Mouse (Mus musculus): Measurements from ENCODE around the gene Cmah. TPM values are rescaled to one million over a fixed set of nuclear protein-coding genes. Genes with fewer than 3 reads are reported as not detected.

Cmah gene
- polyA plus RNA-seq, 1 experiment = 0.19 TPM

DNA sequence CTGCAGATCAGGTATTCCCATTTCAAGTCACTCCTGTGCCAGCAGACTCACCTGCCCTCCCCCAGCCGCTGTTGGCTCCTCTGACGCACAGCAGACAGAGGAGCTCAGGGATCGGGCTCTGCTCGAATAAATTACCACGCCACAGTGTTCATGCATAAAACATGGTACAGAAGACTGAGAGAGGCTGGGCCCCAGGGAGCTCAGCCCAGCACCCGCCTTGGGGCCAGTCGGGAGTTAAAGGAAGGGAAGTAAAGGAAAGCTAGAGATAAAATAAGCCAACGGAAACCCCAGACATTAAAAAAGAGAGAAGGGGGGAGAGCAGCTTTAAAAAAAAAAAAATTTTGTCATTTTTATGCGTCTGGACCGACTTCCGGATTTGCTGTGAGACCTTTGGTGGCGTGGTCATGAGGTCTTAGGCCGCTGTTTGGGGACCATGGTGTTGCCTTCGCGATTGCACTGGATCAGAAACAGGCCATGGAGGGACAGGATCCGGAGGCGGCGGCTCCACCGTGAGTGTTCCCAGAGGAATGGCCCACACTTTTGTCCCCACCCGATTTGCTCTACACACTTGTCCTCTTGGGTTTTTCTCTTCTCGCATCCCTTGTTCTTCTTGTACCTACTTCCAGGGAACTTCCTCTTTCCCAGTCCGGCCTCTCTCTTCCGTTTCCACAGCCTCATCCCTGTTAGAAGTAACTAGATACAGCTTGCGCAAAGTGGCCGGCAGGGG is 174.1 kb downstream of the Cmah start:
- TF ChIP-seq POLR2A (IDR thresholded peaks at IDR 0.05; ENCODE audit: borderline replicate concordance, extremely low read depth, insufficient read depth, insufficient read length, poor library complexity, severe bottlenecking) = no peak
- no peak for TF ChIP-seq CTCF (IDR thresholded peaks at IDR 0.05; ENCODE audit: borderline replicate concordance, extremely low read depth, insufficient read depth, insufficient read length)
- DNase-seq (ENCODE audit: low read depth) = peak; percentile 72

DNA sequence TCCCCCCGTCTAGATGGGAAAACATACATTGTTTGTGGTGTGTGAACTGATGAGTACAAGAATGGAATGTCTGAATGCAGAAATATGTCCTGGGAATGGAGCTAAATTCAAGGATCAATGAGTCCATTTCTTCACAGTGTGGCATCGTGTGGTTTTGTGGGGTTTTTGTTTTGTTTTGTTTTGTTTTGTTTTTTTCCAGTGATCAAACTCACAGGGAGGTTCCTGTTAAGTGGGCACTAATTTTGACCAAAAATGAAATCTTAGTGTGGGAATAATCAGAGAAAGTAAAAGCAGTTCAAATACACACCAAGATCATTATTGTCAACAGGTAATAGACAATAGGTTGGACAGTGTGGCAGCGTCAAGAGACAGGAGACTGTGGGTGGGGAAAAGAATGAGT is 174.7 kb downstream of the Cmah start:
- no peak for TF ChIP-seq CTCF (IDR thresholded peaks at IDR 0.05; ENCODE audit: borderline replicate concordance, extremely low read depth, insufficient read depth, insufficient read length)
- no peak for DNase-seq (ENCODE audit: low read depth)

DNA sequence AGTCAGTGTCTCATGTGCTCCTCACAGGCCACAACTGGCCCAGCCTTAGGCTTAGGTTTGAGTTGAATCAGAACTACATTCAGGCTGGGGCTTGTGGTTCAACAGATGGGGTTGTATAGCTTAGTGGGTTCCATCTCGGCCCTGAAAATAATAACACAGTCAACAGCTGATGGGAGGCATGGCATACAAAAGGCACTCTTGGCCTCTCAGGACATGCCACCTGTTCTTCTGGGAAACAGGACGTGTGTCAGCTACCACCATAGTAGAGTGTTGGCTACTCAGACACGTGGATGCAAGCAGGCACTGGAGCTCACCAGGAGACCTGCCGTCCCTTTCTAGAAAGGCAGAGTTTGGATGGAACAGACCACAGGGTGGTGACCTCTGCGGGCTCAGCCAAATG is 178.6 kb downstream of the Cmah start:
- TF ChIP-seq POLR2A (IDR thresholded peaks at IDR 0.05; ENCODE audit: borderline replicate concordance, extremely low read depth, insufficient read depth, insufficient read length, poor library complexity, severe bottlenecking) (no peak), CTCF (IDR thresholded peaks at IDR 0.05; ENCODE audit: borderline replicate concordance, extremely low read depth, insufficient read depth, insufficient read length) (no peak)
- DNase-seq (ENCODE audit: low read depth) = no peak

DNA sequence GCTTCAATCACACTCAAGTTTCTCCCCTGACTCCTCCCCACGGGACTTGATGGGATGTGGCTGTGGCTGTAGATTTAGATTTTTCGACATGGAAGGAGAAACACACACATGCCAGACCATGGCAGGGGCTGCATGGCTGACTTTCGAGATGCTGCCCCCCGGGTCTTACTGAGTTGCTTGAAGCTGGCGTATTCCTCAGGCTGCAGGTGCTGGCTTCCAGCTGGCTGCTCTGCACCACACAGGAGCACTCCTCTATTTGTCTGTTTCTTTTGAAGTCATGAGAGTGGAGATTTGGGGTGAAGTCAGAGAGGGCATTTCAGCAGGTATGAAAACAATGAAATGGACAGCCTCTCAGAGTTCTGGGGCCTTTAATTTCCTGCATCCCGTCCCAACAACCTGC is 180.0 kb downstream of the Cmah start:
- DNase-seq (ENCODE audit: low read depth) = no peak
- no peak for TF ChIP-seq POLR2A (IDR thresholded peaks at IDR 0.05; ENCODE audit: borderline replicate concordance, extremely low read depth, insufficient read depth, insufficient read length, poor library complexity, severe bottlenecking)
- TF ChIP-seq CTCF (IDR thresholded peaks at IDR 0.05; ENCODE audit: borderline replicate concordance, extremely low read depth, insufficient read depth, insufficient read length) = no peak

DNA sequence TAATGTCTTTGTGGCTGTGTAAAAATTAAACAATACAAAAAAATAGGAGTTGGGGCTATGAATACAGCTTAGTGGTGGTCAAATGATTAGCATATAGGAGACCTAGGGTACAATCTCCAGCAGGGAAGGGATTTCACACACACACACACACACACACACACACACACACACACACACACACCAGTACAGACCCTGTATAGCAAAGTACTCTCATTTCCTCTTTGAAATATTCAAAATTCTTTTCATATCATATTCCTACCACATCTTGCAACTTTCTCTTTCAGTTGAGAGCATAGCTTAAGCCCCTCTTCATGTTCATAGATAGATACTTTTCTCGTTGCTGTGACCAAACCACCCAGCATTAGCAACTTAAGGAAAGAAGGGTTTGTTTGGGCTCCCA is 181.7 kb downstream of the Cmah start:
- no peak for TF ChIP-seq CTCF (IDR thresholded peaks at IDR 0.05; ENCODE audit: borderline replicate concordance, extremely low read depth, insufficient read depth, insufficient read length)
- no peak for TF ChIP-seq POLR2A (IDR thresholded peaks at IDR 0.05; ENCODE audit: borderline replicate concordance, extremely low read depth, insufficient read depth, insufficient read length, poor library complexity, severe bottlenecking)
- no peak for DNase-seq (ENCODE audit: low read depth)

DNA sequence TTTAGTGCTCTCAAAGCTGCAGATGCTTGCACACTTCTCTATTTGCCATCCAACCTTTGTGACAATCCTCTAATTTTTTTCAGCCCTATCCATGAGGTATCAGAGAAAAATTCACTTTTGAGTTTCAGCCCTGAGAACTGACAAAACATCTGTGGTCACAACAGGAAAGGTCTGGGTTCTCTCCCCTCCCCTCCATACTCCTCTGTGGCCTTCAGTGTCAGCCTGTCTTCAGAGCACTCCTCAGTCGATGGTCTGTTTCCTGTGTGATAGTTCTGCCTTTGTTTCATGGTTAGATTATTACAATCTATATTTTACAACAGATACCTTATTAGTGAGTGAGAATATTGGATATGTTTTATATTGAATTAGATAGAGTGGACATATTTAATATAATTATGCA is 184.2 kb downstream of the Cmah start:
- TF ChIP-seq POLR2A (IDR thresholded peaks at IDR 0.05; ENCODE audit: borderline replicate concordance, extremely low read depth, insufficient read depth, insufficient read length, poor library complexity, severe bottlenecking) = no peak
- no peak for TF ChIP-seq CTCF (IDR thresholded peaks at IDR 0.05; ENCODE audit: borderline replicate concordance, extremely low read depth, insufficient read depth, insufficient read length)
- no peak for DNase-seq (ENCODE audit: low read depth)

DNA sequence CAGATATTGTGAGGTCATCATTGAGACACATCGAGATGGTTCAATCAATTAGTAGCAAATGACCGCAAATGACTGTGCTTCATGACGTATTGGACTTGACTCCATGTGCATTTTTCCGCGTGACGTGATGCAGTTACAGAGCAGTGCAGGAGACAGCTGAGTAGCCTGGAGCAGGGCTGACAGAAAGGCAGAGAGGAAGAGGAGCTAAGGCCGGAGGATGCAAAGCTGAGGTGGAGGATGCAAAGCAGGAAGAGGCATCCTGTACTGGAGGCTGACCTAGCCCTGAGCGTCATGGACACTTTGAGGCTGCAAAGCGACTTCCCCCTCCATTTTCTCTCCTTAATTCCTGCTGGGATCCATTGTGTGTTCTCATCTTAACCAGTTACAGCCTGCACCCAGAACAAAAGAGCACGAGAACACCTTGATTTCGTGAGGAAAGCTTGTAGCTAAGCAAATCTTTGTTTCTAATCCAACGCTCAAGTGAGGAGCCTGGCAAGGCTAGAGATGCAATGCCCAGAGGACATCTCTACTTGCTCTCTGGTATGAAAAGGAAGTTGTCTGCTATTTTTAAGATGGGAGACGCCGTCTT is 184.8 kb downstream of the Cmah start:
- no peak for DNase-seq (ENCODE audit: low read depth)
- TF ChIP-seq CTCF (IDR thresholded peaks at IDR 0.05; ENCODE audit: borderline replicate concordance, extremely low read depth, insufficient read depth, insufficient read length) (no peak), POLR2A (IDR thresholded peaks at IDR 0.05; ENCODE audit: borderline replicate concordance, extremely low read depth, insufficient read depth, insufficient read length, poor library complexity, severe bottlenecking) (no peak)

DNA sequence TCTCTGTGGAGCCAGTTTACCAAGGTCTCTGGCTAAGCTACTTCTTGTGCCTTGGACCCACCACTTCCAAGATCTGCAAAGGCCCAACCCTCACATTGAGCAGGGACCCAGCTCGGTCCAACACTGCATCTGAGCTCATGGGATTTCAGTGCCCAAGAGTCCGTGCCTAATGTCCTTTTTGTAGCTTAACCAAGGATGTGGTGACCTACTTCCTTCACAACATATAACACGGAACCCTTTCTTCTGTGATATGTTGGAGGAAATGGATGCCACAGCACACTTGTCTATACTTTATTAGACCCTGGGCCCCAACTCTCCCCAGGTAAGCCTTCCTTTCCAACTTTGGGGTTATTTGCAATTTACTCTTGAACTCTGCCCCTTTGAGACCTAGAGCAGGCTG is 186.5 kb downstream of the Cmah start:
- TF ChIP-seq POLR2A (IDR thresholded peaks at IDR 0.05; ENCODE audit: borderline replicate concordance, extremely low read depth, insufficient read depth, insufficient read length, poor library complexity, severe bottlenecking) (no peak), CTCF (IDR thresholded peaks at IDR 0.05; ENCODE audit: borderline replicate concordance, extremely low read depth, insufficient read depth, insufficient read length) (no peak)
- no peak for DNase-seq (ENCODE audit: low read depth)

DNA sequence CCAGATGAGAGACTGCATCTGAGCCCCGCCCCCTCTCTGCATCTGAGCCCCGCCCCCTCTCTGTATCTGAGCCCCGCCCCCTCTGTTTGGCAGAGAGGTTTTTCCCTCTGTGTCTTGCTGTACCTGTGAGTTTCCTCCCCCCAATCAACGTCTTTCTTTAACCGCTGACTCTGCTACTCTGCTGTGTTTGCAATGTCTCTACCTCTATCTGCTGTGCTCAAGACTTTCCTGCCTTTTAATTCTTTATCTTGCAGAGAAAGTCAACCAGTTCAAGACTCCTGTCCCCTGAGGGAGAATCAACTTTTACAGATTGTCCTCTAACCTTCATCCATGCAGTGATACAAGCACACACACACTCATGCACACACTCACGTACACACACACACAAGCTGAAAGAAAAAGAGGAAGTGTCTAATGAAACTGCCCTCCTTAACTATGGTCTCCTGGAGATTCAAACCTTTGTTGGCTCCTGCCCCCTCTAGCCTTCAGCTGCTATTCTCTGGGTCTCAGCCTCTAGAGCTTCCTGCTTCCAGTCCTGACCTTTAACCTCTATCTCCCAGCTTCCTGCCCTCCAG is 188.0 kb downstream of the Cmah start:
- no peak for DNase-seq (ENCODE audit: low read depth)
- TF ChIP-seq POLR2A (IDR thresholded peaks at IDR 0.05; ENCODE audit: borderline replicate concordance, extremely low read depth, insufficient read depth, insufficient read length, poor library complexity, severe bottlenecking) = no peak
- TF ChIP-seq CTCF (IDR thresholded peaks at IDR 0.05; ENCODE audit: borderline replicate concordance, extremely low read depth, insufficient read depth, insufficient read length) = no peak

DNA sequence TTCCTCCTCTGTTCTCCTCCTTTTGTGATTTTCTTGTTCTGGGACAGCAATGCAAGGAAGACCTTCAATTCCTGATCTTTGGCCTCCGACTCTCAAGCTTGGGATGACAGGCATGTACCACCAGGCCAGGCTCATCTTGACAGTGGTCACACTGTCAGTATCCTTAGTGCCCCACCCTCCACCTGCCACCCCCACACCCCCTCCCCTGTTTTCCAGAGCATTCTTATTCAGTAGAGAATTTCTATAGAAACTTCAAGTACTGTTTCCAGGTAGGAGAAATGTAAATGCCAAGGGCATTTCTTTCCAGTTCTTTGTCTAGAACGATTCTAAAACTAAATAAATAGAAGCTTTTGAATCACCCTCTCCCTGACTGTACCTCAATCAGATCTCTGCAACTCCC is 190.6 kb downstream of the Cmah start:
- no peak for TF ChIP-seq CTCF (IDR thresholded peaks at IDR 0.05; ENCODE audit: borderline replicate concordance, extremely low read depth, insufficient read depth, insufficient read length)
- no peak for TF ChIP-seq POLR2A (IDR thresholded peaks at IDR 0.05; ENCODE audit: borderline replicate concordance, extremely low read depth, insufficient read depth, insufficient read length, poor library complexity, severe bottlenecking)
- no peak for DNase-seq (ENCODE audit: low read depth)

DNA sequence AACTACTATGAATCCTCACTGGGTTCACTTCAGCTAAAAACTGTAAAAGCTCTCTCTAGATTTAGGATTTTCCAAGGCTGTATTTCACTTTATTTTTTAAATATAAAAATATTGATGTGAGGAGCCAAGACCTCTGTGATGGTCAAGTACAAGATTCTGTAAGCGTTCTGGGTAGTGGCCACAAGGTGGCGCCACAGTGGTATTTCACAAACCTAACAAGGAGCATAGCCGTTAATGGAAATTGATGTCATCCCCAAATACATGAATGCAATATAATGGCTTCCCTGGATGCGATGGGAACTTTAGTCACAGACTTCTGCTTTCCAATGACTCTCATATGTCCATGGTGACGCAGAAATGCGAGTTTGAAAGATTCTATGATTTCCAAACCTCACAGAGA is 191.7 kb downstream of the Cmah start:
- no peak for TF ChIP-seq POLR2A (IDR thresholded peaks at IDR 0.05; ENCODE audit: borderline replicate concordance, extremely low read depth, insufficient read depth, insufficient read length, poor library complexity, severe bottlenecking)
- peak; percentile 57; the same call in 1 of the 2 replicates for TF ChIP-seq CTCF (IDR thresholded peaks at IDR 0.05; ENCODE audit: borderline replicate concordance, extremely low read depth, insufficient read depth, insufficient read length)
- DNase-seq (ENCODE audit: low read depth) = peak; percentile 61
